Mouse (Mus musculus) liver, embryonic 14.5 days (tissue): ENCODE measurements around the gene Ankrd13d. TPM values are rescaled to one million over a fixed set of nuclear protein-coding genes. Genes with fewer than 3 reads are reported as not detected.

Experiments used
- ATAC-seq: fragments of 200-750 bp; cut with Nextera tagmentation; 2 replicates; pipeline ENCODE4 v1.8.0; 2017; ENCODE audit warnings: moderate number of reproducible peaks, mild to moderate bottlenecking, moderate library complexity; ENCODE audit not compliant: insufficient read depth
- DNase-seq, 3 experiments: peaks; one replicate each; pipeline ENCODE4 v3.0.0-alpha.2; 2012 to 2013; ENCODE audit warnings: low read depth in 3 of 3, low spot score in 3 of 3
- H3K27ac ChIP-seq: fragments of 300-500 bp; sonication (generic); 2 replicates; pipeline ENCODE4 v1.5.1; 2014; ENCODE audit warnings: moderate library complexity, mild to moderate bottlenecking, control low read depth, inconsistent platforms
- H3K27me3 ChIP-seq: fragments of 300-500 bp; sonication (generic); 2 replicates; pipeline ENCODE4 v1.6.1; 2014; ENCODE audit warnings: mild to moderate bottlenecking, low read length, moderate library complexity; ENCODE audit not compliant: control insufficient read depth, insufficient read depth
- H3K36me3 ChIP-seq: fragments of 300-500 bp; sonication (generic); replicated peaks from 2 replicates; pipeline ENCODE4 v1.6.1; 2014; ENCODE audit warnings: low read depth; ENCODE audit not compliant: control insufficient read depth, insufficient read depth
- H3K4me1 ChIP-seq, 2 experiments: fragments of 200-500 bp in 1 of 2; fragments of 300-500 bp in 1 of 2; sonication (generic) in 1 of 2; replicated peaks; 2 replicates each; pipeline ENCODE4 v1.6.1; 2012 to 2014; ENCODE audit warnings: antibody characterized with exemption in 1 of 2, inconsistent platforms in 1 of 2, low read length in 1 of 2; ENCODE audit not compliant: control insufficient read depth in 2 of 2, insufficient read depth in 2 of 2
- H3K4me2 ChIP-seq: fragments of 300-500 bp; sonication (generic); 2 replicates; pipeline ENCODE4 v1.6.1; 2014; ENCODE audit warnings: low read depth, mild to moderate bottlenecking, control low read depth, moderate library complexity
- H3K4me3 ChIP-seq, 2 experiments: fragments of 200-500 bp in 1 of 2; fragments of 300-500 bp in 1 of 2; sonication (generic) in 1 of 2; 2 replicates each; pipeline ENCODE4 v1.5.1; 2012 to 2014; ENCODE audit warnings: low read depth in 2 of 2, low read length in 2 of 2, mild to moderate bottlenecking in 2 of 2, control low read depth in 1 of 2, inconsistent platforms in 1 of 2, moderate library complexity in 1 of 2; ENCODE audit not compliant: insufficient read depth in 1 of 2
- H3K9ac ChIP-seq: fragments of 300-500 bp; sonication (generic); replicated peaks from 2 replicates; pipeline ENCODE4 v1.6.1; 2014; ENCODE audit warnings: mild to moderate bottlenecking, control low read depth, moderate library complexity
- H3K9me3 ChIP-seq: fragments of 300-500 bp; sonication (generic); 2 replicates; pipeline ENCODE4 v1.6.1; 2016; ENCODE audit warnings: low read length, mixed read lengths; ENCODE audit not compliant: control insufficient read depth
- CTCF ChIP-seq: IDR thresholded peaks from 2 replicates; pipeline ENCODE4 v1.5.1; 2016; ENCODE audit warnings: antibody characterized with exemption, low read depth, control low read depth
- EP300 ChIP-seq: IDR thresholded peaks from 2 replicates; pipeline ENCODE4 v1.6.1; 2016; ENCODE audit warnings: antibody characterized with exemption, low read depth
- WGBS: fragments of 180-500 bp; shearing (Covaris S2); extraction: QIAGEN DNeasy Blood & Tissue Kit; methylation state at CpG from one replicate; pipeline ENCODE4 v1.1.7; 2014; ENCODE audit not compliant: insufficient replicate concordance; 5-methylcytosine and 5-hydroxymethylcytosine counted together
- polyA plus RNA-seq, 2 experiments: library from polyadenylated mRNA; depleted of rRNA in 1 of 2; stranded (reverse) in 1 of 2; unstranded in 1 of 2; fragments of >200 nt; fragmentation: Nextera tagmentation in 1 of 2; extraction: Ambion mirVana in 1 of 2; gene quantifications; 2 replicates each; pipeline versions ENCODE4 v1.2.1 to v1.2.3; 2012 to 2014

Gene Ankrd13d
- polyA plus RNA-seq, 2 experiments = 0.66 to 1.3 TPM

DNA sequence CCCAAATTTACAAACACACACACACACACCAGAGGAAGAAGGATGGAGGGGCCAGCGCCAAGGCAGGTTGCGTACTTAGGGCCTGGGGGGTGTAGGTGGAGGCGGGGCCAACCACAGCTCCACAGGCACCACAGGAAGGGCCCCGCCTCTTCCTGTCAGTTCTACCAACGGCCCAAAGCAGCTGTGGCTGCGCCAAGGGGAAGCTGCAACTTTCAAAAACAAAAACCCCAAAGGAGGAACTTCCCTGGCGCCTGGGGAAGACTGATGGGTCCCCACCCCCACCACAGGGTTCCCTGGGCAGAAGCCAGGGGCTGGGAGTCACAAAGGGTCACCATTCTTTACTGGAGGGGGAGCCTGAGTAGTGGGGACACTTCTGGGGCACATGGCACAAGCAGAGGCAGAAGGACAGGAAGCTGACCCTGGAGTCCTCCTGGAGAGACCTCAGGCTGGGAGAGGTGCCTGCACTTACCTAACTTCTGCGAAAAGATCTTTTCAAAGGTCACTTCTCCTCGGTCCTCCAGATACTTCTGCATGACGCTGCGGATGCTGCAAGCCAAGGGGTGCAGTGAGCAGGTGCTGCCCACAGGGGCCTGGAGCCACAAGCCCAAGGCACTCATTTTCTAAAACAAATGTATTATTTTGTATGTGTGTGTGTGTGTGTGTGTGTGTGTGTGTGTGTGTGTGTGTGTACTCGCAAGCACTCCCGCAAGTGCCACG is 11.6 kb upstream of the Ankrd13d start:
- Histone ChIP-seq H3K4me2 (0 out of 2 replicates have a peak overlapping the region, but pooled peaks have one; percentile 1), H3K4me3 (no peak overlapping the region), H3K27me3 (no peaks in the 10 kb centered on the region), H3K27ac (no peak overlapping the region), H3K4me1 (peaks cover 2 to 23% of the 10 kb centered on the region in 2 experiments; a peak in 3 of 4 replicates), H3K36me3 (peaks cover 22% of the 10 kb centered on the region), H3K9ac (no peak overlapping the region), H3K9me3 (no peaks in the 10 kb centered on the region)
- DNase-seq (no peak), ATAC-seq (peak; percentile 56; the same call in 1 of the 2 replicates)
- 28% methylated on average over 14 of the region's 14 CpGs for WGBS
- TF ChIP-seq CTCF = no peak
- TF ChIP-seq EP300 = no peak

DNA sequence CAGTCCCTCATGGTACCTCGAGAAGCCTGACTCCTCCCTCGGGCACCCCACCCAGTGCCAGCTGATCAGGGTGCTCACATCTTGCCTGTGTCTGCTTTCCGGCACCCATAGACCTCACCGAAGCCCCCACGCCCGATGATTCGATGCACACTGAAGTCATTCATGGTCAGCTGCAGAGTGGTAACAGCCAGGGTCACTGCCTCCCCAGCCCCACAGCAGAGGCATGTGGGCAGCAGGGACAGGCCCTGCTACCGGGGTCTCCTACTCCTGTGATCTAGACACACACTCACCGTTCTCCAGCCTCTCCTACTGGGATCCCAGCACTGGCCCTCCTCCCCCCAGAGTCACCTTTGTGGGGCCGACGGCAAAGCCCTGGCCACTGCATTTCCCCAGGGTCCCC is 8.2 kb upstream of the Ankrd13d start:
- 84% methylated on average over 11 of the region's 11 CpGs for WGBS
- H3K4me2 ChIP-seq = no peak overlapping the region
- no peak overlapping the region for H3K27ac ChIP-seq
- H3K9ac ChIP-seq = no peak overlapping the region
- no peak for TF ChIP-seq CTCF
- TF ChIP-seq EP300 = no peak
- no peaks in the 10 kb centered on the region for H3K27me3 ChIP-seq
- peaks cover 2 to 8% of the 10 kb centered on the region in 2 experiments; a peak in 2 of 4 replicates for H3K4me1 ChIP-seq
- no peak overlapping the region for H3K4me3 ChIP-seq
- ATAC-seq (no peak), DNase-seq (no peak)
- H3K9me3 ChIP-seq = no peaks in the 10 kb centered on the region
- peaks cover 29% of the 10 kb centered on the region for H3K36me3 ChIP-seq

DNA sequence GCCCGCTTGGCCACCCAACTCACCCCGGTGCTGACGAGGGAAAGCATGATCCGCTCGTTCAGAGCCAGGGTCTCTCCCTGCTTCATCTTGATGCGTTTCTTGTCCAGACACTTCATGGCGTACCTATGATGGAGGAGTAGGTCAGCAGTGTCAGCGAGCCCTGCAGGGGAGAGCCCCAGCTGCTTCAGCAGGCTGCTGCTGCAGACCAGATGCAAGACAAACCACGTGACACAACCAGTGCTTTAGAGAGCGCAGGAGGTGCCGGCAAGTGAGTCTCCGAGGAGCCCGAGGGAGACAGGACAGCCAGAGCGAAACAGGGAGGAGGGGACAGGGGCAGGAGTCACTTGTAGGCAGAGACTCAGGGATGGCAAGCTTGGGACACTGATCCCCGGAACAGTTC is 7.8 kb upstream of the Ankrd13d start:
- no peak overlapping the region for H3K27ac ChIP-seq
- H3K4me3 ChIP-seq = no peak overlapping the region
- H3K4me1 ChIP-seq = peaks cover 2 to 8% of the 10 kb centered on the region in 2 experiments; a peak in 2 of 4 replicates
- DNase-seq (no peak), ATAC-seq (no peak)
- 86% methylated on average over 15 of the region's 15 CpGs for WGBS
- no peak for TF ChIP-seq CTCF
- no peak for TF ChIP-seq EP300
- H3K9ac ChIP-seq = no peak overlapping the region
- H3K27me3 ChIP-seq = no peaks in the 10 kb centered on the region
- no peaks in the 10 kb centered on the region for H3K9me3 ChIP-seq
- H3K36me3 ChIP-seq = peaks cover 29% of the 10 kb centered on the region
- no peak overlapping the region for H3K4me2 ChIP-seq

DNA sequence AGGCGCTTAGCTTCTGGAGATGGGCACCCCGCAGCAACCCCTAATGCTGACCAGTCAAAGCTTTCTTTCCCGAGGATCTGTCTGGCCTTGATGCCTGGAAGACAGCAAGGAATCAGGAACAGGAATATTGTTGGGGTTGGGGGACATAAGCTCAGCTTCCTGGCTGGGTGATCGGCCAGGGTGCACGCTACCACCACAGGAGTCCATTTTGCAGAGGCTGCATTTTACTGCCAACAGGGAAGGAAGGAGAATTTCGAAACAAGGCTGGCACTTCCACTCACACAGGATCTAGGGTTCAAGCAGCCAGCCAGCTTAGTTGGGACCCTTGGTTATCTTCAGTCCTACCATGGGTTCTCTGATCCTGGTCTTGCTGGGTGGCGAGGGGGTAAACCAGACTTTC is 716 bp upstream of the Ankrd13d start:
- TF ChIP-seq CTCF = no peak
- TF ChIP-seq EP300 = no peak
- Histone ChIP-seq H3K27me3 (no peaks in the 10 kb centered on the region), H3K4me2 (peak overlapping the region; percentile 66), H3K27ac (no peak overlapping the region), H3K9me3 (no peaks in the 10 kb centered on the region), H3K4me1 (peaks cover 0 to 6% of the 10 kb centered on the region in 2 experiments; a peak in 1 of 4 replicates), H3K36me3 (peaks cover 3% of the 10 kb centered on the region), H3K9ac (no peak overlapping the region), H3K4me3 (no peak overlapping the region)
- no peak for ATAC-seq
- WGBS = 22% methylated on average over 7 of the region's 7 CpGs
- DNase-seq = no peak

DNA sequence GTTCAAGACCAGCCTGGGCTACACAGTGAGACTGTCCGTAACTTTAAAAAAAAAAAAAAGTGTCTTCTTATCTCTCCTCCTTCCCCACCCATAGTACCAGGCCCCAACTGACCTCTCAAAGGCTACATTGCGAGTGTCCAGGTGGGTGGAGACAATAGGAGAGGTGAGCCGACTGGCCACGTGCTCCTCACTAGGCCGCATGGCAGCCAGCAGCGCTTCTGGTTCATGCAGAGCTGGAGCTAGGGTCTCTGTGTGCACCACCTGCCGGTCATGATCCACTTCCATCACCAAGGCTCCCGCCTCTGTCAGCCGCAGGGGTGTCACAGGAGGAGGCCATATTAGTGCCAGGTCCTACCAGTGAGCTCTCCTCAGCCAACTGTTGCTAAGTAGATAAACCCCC is 2.5 kb downstream of the Ankrd13d start:
- H3K27me3 ChIP-seq = no peaks in the 10 kb centered on the region
- DNase-seq (no peak), ATAC-seq (no peak)
- peaks cover 0 to 6% of the 10 kb centered on the region in 2 experiments; a peak in 1 of 4 replicates for H3K4me1 ChIP-seq
- no peak overlapping the region for H3K4me2 ChIP-seq
- no peak overlapping the region for H3K9ac ChIP-seq
- 82% methylated on average over 9 of the region's 9 CpGs for WGBS
- TF ChIP-seq EP300 (no peak), CTCF (no peak)
- no peak overlapping the region for H3K4me3 ChIP-seq
- no peak overlapping the region for H3K27ac ChIP-seq
- H3K9me3 ChIP-seq = no peaks in the 10 kb centered on the region
- no peaks in the 10 kb centered on the region for H3K36me3 ChIP-seq
